Mouse (Mus musculus): ENCODE measurements around the gene Fzd10.

DNA sequence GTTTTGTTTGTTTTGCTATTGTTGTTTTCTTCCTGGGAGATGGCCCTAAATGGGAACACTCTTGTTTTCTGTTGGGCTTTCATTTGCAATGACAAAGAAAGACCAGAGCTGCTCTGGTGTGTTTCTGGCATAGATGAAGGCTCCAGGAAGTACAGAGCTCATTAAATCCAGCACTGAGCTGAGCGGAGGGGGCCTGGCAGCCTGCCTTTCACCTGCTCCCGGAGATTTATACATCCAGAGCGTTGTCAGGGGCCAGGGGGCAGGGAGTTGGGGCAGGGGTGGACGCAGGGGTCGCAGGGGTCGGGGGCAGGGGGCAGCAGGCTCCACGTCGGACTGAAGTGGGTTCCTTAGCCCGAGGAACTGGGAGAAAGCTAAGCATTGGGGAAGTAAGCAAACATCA lies 19.8 kb downstream of the Fzd10 start:
- no peak for TF ChIP-seq CTCF (IDR thresholded peaks at IDR 0.05; ENCODE audit: extremely low read depth, insufficient read length, insufficient replicate concordance, low read depth, low read length)
- TF ChIP-seq POLR2A (IDR thresholded peaks at IDR 0.05; ENCODE audit: low read depth, low read length): no peak

Data from small intestine, adult 2 months (tissue).